11 mouse cellular contexts compared by ENCODE assay signal in the genomic region with DNA sequence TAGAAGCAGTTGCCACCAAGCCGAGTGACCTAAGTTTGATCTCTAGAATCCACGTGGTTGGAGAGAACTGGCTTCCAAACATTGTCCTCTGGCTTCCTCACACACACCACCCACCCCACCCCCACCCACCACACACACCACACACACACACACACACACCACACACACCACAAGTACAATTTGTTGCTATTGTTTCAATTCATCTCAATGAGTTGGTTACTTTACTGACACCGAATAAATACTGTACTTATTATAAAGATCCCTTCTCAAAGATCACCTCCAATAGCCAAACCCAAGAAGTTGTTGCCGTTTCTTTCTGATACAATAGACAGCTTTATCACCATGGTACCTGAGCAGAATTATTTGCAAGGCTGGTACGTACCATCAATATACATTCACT. TPM values are rescaled to one million over a fixed set of nuclear protein-coding genes. Genes with fewer than 3 reads are reported as not detected.
DNase-seq lines count a peak whose midpoint lies in the region; ATAC-seq lines count a peak whose summit lies in the region.
"Had no signal": no experiment of that assay in that cellular context is flagged by ENCODE, and none has a peak within 500 bp of the region (broad histone marks: within the 10 kb centered on the region; RNA-seq: fewer than 3 reads in every experiment).

A gene (minus strand): TSS at position 101 of the 400 bp plus-strand sequence.

- intact Hi-C loops in heart, postnatal 25 days (cut with DNase I) = no loop called here
- intact Hi-C loops in left cerebral cortex, postnatal 14 days (cut with DNase I) = loop anchor here (2.0 kb wide), 1 partner anchor 37 kb away; no protein-coding TSS in a partner anchor

- no peaks in the 10 kb centered on the region for H3K9me3 ChIP-seq in heart, embryonic 11.5 days (replicated peaks; ENCODE audit: control insufficient read depth, low read length)
- H3K9me3 ChIP-seq in neural tube, embryonic 11.5 days (ENCODE audit: control insufficient read depth, low read length) = no peaks in the 10 kb centered on the region
- no peaks in the 10 kb centered on the region for H3K9me3 ChIP-seq in neural tube, embryonic 15.5 days (replicated peaks)

- no peak for ATAC-seq in heart, embryonic 11.5 days (replicated peaks; ENCODE audit: insufficient number of reproducible peaks, low FRiP score, low TSS enrichment)
- no peak for ATAC-seq in neural tube, embryonic 11.5 days (ENCODE audit: insufficient read depth, low FRiP score, low TSS enrichment)
- no peak for ATAC-seq in neural tube, embryonic 15.5 days (ENCODE audit: low FRiP score)
- ATAC-seq: activated CD4-positive, CD25-positive, alpha-beta regulatory T cell, adult 4 months had no signal

- H3K4me1 ChIP-seq in heart, embryonic 11.5 days (ENCODE audit: control insufficient read depth, insufficient read depth, low read length) = peaks cover 5% of the 10 kb centered on the region; the same call in 1 of the 2 replicates
- H3K4me1 ChIP-seq in neural tube, embryonic 11.5 days (ENCODE audit: control insufficient read depth, insufficient read depth, low read length) = peaks cover 7% of the 10 kb centered on the region
- H3K4me1 ChIP-seq in neural tube, embryonic 15.5 days = peaks cover 9% of the 10 kb centered on the region

- no peak for DNase-seq in heart, postnatal 25 days (ENCODE audit: low spot score)
- DNase-seq in neural tube, embryonic 11.5 days (ENCODE audit: low spot score) = no peak
- no peak for DNase-seq in neural tube, embryonic 10.5 days (ENCODE audit: extremely low spot score, low spot score)
- no peak for DNase-seq in left cerebral cortex, postnatal 14 days (ENCODE audit: low spot score in 2 of 2)
- no peak for DNase-seq in cerebellum, postnatal 25 days
- no peak for DNase-seq in urinary bladder, postnatal 4 days (ENCODE audit: low spot score in 2 of 2)
- DNase-seq: right cerebral cortex, postnatal 14 days had no signal

- H3K9ac ChIP-seq in heart, embryonic 11.5 days (ENCODE audit: low read depth, low read length) = no peak within 1 kb of the TSS
- no peak within 1 kb of the TSS for H3K9ac ChIP-seq in neural tube, embryonic 11.5 days (ENCODE audit: low read length)
- 0 out of 2 replicates have a peak within 1 kb of the TSS, but pooled peaks have one; percentile 39 for H3K9ac ChIP-seq in neural tube, embryonic 15.5 days (replicated peaks)

- peaks cover 45% of the 10 kb centered on the region for H3K27me3 ChIP-seq in heart, embryonic 11.5 days (ENCODE audit: control insufficient read depth, insufficient read depth, low read length)
- H3K27me3 ChIP-seq in neural tube, embryonic 11.5 days (ENCODE audit: control insufficient read depth, insufficient read depth, low read length) = peaks cover 56% of the 10 kb centered on the region
- peaks cover 81% of the 10 kb centered on the region for H3K27me3 ChIP-seq in neural tube, embryonic 15.5 days (replicated peaks)

- H3K27ac ChIP-seq in heart, embryonic 11.5 days (ENCODE audit: low read depth, low read length) = no peak within 1 kb of the TSS
- no peak within 1 kb of the TSS for H3K27ac ChIP-seq in neural tube, embryonic 11.5 days (ENCODE audit: low read depth, low read length)
- H3K27ac ChIP-seq in neural tube, embryonic 15.5 days (replicated peaks) = no peak within 1 kb of the TSS

- H3K4me2 ChIP-seq in heart, embryonic 11.5 days = peak within 1 kb of the TSS; percentile 80
- no peak within 1 kb of the TSS for H3K4me2 ChIP-seq in neural tube, embryonic 11.5 days (ENCODE audit: low read depth)
- peak within 1 kb of the TSS; percentile 57 for H3K4me2 ChIP-seq in neural tube, embryonic 15.5 days

- H3K4me3 ChIP-seq in heart, embryonic 11.5 days (ENCODE audit: low read depth, low read length) = peak within 1 kb of the TSS; percentile 46
- H3K4me3 ChIP-seq in neural tube, embryonic 11.5 days (ENCODE audit: low read depth, low read length) = peak within 1 kb of the TSS; percentile 40; the same call in 1 of the 2 replicates
- peak within 1 kb of the TSS; percentile 38 for H3K4me3 ChIP-seq in neural tube, embryonic 15.5 days (replicated peaks)

- WGBS in heart, embryonic 11.5 days (ENCODE audit: insufficient replicate concordance) = 70% methylated on average over 5 of the region's 5 CpGs
- WGBS in neural tube, embryonic 11.5 days = 82% methylated on average over 5 of the region's 5 CpGs
- WGBS in neural tube, embryonic 15.5 days = 89% methylated on average over 5 of the region's 5 CpGs

- H3K36me3 ChIP-seq in heart, embryonic 11.5 days (ENCODE audit: control insufficient read depth, insufficient read depth, low read length) = no peaks in the 10 kb centered on the region
- H3K36me3 ChIP-seq in neural tube, embryonic 11.5 days (ENCODE audit: control insufficient read depth, insufficient read depth, low read length) = no peaks in the 10 kb centered on the region
- H3K36me3 ChIP-seq in neural tube, embryonic 15.5 days = no peaks in the 10 kb centered on the region

RNA-seq across cellular contexts. Expression of the gene that starts here (rescaled TPM):
- polyA plus RNA-seq in heart, embryonic 11.5 days (2014; fragmentation: Nextera tagmentation; extraction: Ambion mirVana) = 0.07 TPM in 1 of 2 replicates, not detected in the other
- not detected for total RNA-seq in heart, postnatal 25 days (2021)
- 8.5 and 10.2 TPM in 2 replicates for polyA plus RNA-seq in neural tube, embryonic 11.5 days (2014; fragmentation: Nextera tagmentation; extraction: Ambion mirVana)
- total RNA-seq in left cerebral cortex, postnatal 14 days (2021) = 10 to 100 TPM; 19.2 to 24.4 TPM
- polyA plus RNA-seq in neural tube, embryonic 15.5 days (2015; fragmentation: Nextera tagmentation; extraction: Ambion mirVana) = 15.0 and 16.4 TPM in 2 replicates
- total RNA-seq: megakaryocyte progenitor cell, adult 5-6 weeks had no signal
- polyA plus RNA-seq: activated CD4-positive, CD25-positive, alpha-beta regulatory T cell, adult 4 months had no signal

Comparison
In these comparisons a context has a peak if more than half of its experiments do, and no peak if none do; other contexts are left out.
1. RNA of the gene that starts here (total RNA-seq): 19.2 to 24.4 TPM in left cerebral cortex, postnatal 14 days; not detected in heart, postnatal 25 days; every median in the first group is over 10 times any median in the second.
2. Peak in every context shown above with its lines, with median percentiles within 50 percentile points of each other: H3K4me3 ChIP-seq.